Mouse (Mus musculus) myocyte (in vitro differentiated cells): ENCODE data around the gene Aox2. TPM values are rescaled to one million over a fixed set of nuclear protein-coding genes. Genes with fewer than 3 reads are reported as not detected.

Source experiments
- H3K27me3 ChIP-seq: one replicate; pipeline ENCODE4 v1.6.1; 2011; ENCODE audit not compliant: control insufficient read depth, insufficient read depth, insufficient read length
- H3K36me3 ChIP-seq: one replicate; pipeline ENCODE4 v1.6.1; 2011; ENCODE audit not compliant: control insufficient read depth, insufficient read depth
- H3K4me2 ChIP-seq: one replicate; pipeline ENCODE4 v1.6.1; 2011; ENCODE audit warnings: low read depth, control low read depth
- H3K4me3 ChIP-seq: one replicate; pipeline ENCODE4 v1.5.1; 2011; ENCODE audit warnings: mild to moderate bottlenecking, control low read depth, moderate library complexity
- H3K79me2 ChIP-seq: one replicate; pipeline ENCODE4 v1.6.1; 2011; ENCODE audit not compliant: control insufficient read depth, insufficient read depth
- H3ac ChIP-seq: one replicate; pipeline ENCODE4 v1.6.1; 2011; ENCODE audit not compliant: control insufficient read depth, insufficient read length
- CEBPB ChIP-seq: IDR thresholded peaks from 2 replicates; pipeline ENCODE4 v1.6.1; 2011; ENCODE audit warnings: mild to moderate bottlenecking, moderate library complexity; ENCODE audit not compliant: poor library complexity, insufficient read depth, severe bottlenecking
- E2F4 ChIP-seq: IDR thresholded peaks from one replicate; pipeline ENCODE4 v1.6.1; 2011; ENCODE audit warnings: mild to moderate bottlenecking, control low read depth, moderate library complexity; ENCODE audit not compliant: insufficient read depth
- MAX ChIP-seq: IDR thresholded peaks from one replicate; pipeline ENCODE4 v1.6.1; 2011; ENCODE audit warnings: low read depth, mild to moderate bottlenecking, control low read depth
- MYOD1 ChIP-seq, 3 experiments: IDR thresholded peaks; one replicate each; pipeline ENCODE4 v1.6.1; 2011; ENCODE audit warnings: control low read depth in 2 of 3, low read depth in 2 of 3, mild to moderate bottlenecking in 2 of 3, moderate library complexity in 1 of 3; ENCODE audit not compliant: insufficient read length in 2 of 3, control insufficient read depth in 1 of 3
- MYOG ChIP-seq, 3 experiments: IDR thresholded peaks; one replicate each; pipeline ENCODE4 v1.6.1; 2011; ENCODE audit warnings: control low read depth in 2 of 3, low read depth in 2 of 3, mild to moderate bottlenecking in 2 of 3; ENCODE audit not compliant: insufficient read length in 2 of 3, control insufficient read depth in 1 of 3, insufficient read depth in 1 of 3
- POLR2A ChIP-seq: IDR thresholded peaks from one replicate; pipeline ENCODE4 v1.6.1; 2011; ENCODE audit warnings: low read depth, mild to moderate bottlenecking, control low read depth, moderate library complexity; ENCODE audit not compliant: insufficient read length
- POLR2AphosphoS2 ChIP-seq: IDR thresholded peaks from one replicate; pipeline ENCODE4 v1.6.1; 2011; ENCODE audit warnings: low read depth, control low read depth; ENCODE audit not compliant: insufficient read length
- REST ChIP-seq: IDR thresholded peaks from one replicate; pipeline ENCODE4 v1.6.1; 2011; ENCODE audit warnings: mild to moderate bottlenecking, control low read depth, moderate library complexity; ENCODE audit not compliant: insufficient read depth, insufficient read length
- SRF ChIP-seq: IDR thresholded peaks from one replicate; pipeline ENCODE4 v1.6.1; 2011; ENCODE audit warnings: low read depth; ENCODE audit not compliant: control insufficient read depth, insufficient read length
- TCF12 ChIP-seq: IDR thresholded peaks from one replicate; pipeline ENCODE4 v1.6.1; 2011; ENCODE audit warnings: mild to moderate bottlenecking, control low read depth; ENCODE audit not compliant: poor library complexity, insufficient read depth, severe bottlenecking
- TCF3 ChIP-seq: IDR thresholded peaks from one replicate; pipeline ENCODE4 v1.6.1; 2011; ENCODE audit warnings: low read depth, control low read depth; ENCODE audit not compliant: insufficient read length
- USF1 ChIP-seq: IDR thresholded peaks from one replicate; pipeline ENCODE4 v1.6.1; 2011; ENCODE audit warnings: low read depth, mild to moderate bottlenecking, control low read depth, moderate library complexity
- polyA plus RNA-seq: library from polyadenylated mRNA; unstranded; fragments of >200 nt; fragmentation: generic; extraction: Trizol; gene quantifications from one replicate; pipeline ENCODE4 v1.2.1, GENCODE M21; 2012; ENCODE audit warnings: missing spikeins

Aox2 gene
- polyA plus RNA-seq, 1 experiment = not detected

DNA sequence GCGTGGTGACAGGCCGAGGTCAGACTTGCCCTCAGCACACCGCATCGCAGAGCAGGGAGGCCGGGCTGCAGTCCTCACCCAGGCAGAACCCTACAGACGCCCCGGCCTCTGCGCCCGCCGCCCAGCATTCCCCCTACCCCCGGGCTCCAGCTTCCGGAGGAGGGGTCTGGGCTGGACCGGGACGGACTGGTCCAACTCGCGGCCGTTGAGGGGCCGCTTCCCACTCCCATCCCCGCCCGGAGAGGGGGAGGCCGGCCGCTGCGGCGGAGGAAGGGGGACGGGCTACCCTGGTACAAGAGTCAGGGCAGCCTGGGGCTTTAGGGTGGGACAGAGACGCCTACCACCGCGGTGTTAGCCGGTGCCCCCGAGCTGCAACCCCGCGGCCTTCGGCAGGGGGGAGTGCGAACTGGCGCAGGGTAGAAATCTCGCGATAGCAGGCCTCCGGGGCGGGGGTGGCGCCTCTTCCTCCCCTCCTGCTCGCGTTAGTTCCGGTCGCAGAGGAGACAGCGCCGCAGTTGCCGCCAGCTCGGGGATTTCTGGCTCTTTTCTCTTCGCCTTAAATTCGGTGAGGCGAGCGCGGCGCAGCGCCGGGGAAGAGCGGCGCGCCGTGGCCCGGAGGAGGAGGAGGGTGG lies 114.6 kb downstream of the Aox2 start, which contains the start of gene Bzw1:
Gene Bzw1, plus strand, starts transcription at position 247 of the 632 bp plus-strand sequence.
- Histone ChIP-seq H3K79me2 (peaks cover 59% of the 10 kb centered on the region), H3ac (peak within 1 kb of the TSS; percentile 37), H3K36me3 (peaks cover 29% of the 10 kb centered on the region), H3K4me2 (peak within 1 kb of the TSS; percentile 96), H3K27me3 (no peaks in the 10 kb centered on the region), H3K4me3 (peak within 1 kb of the TSS; percentile 97)
- TF ChIP-seq CEBPB (no peak), SRF (no peak), E2F4 (no peak), USF1 (no peak), MAX (no peak), POLR2A (peak; percentile 77), POLR2AphosphoS2 (peak; percentile 88), TCF12 (no peak), MYOG (IDR thresholded peaks at IDR 0.05; ENCODE audit: control insufficient read depth in 1 of 3, insufficient read depth in 1 of 3, insufficient read length in 2 of 3, low read depth in 2 of 3) (peak in 1 of 3 experiments; percentile 6), TCF3 (no peak), MYOD1 (IDR thresholded peaks at IDR 0.05; ENCODE audit: control insufficient read depth in 1 of 3, insufficient read length in 2 of 3, low read depth in 2 of 3) (no peak), REST (peak; percentile 28)

- peak overlapping the region; percentile 78 for H3K4me2 ChIP-seq
- no peaks in the 10 kb centered on the region for H3K27me3 ChIP-seq
- H3K4me3 ChIP-seq = peak overlapping the region; percentile 97
- peaks cover 36% of the 10 kb centered on the region for H3K36me3 ChIP-seq
- H3K79me2 ChIP-seq = peaks cover 59% of the 10 kb centered on the region
- TF ChIP-seq TCF12 (no peak), POLR2AphosphoS2 (no peak), E2F4 (no peak), REST (no peak), MYOD1 (IDR thresholded peaks at IDR 0.05; ENCODE audit: control insufficient read depth in 1 of 3, insufficient read length in 2 of 3, low read depth in 2 of 3) (peak in 1 of 3 experiments; percentile 2), SRF (no peak), MAX (no peak)
- peak overlapping the region; percentile 37 for H3ac ChIP-seq
Measured at GRCm38 (mm10) chr1:58393284-58394195, 115.4 kb downstream of the Aox2 start.

GRCm38 (mm10) chr1:58395341-58395740 lies 117.2 kb downstream of the Aox2 start:
- Histone ChIP-seq H3K36me3 (peaks cover 53% of the 10 kb centered on the region), H3K79me2 (peaks cover 59% of the 10 kb centered on the region)
- no peak for TF ChIP-seq SRF
- TF ChIP-seq CEBPB = no peak
- no peak for TF ChIP-seq USF1
- no peak for TF ChIP-seq TCF12
- TF ChIP-seq E2F4 = no peak
- no peak for TF ChIP-seq POLR2AphosphoS2
- TF ChIP-seq REST = no peak
- TF ChIP-seq POLR2A = no peak
- no peak for TF ChIP-seq MYOG (IDR thresholded peaks at IDR 0.05; ENCODE audit: control insufficient read depth in 1 of 3, insufficient read depth in 1 of 3, insufficient read length in 2 of 3, low read depth in 2 of 3)
- TF ChIP-seq MYOD1 (IDR thresholded peaks at IDR 0.05; ENCODE audit: control insufficient read depth in 1 of 3, insufficient read length in 2 of 3, low read depth in 2 of 3) = no peak
- TF ChIP-seq MAX = no peak
- TF ChIP-seq TCF3 = no peak

DNA sequence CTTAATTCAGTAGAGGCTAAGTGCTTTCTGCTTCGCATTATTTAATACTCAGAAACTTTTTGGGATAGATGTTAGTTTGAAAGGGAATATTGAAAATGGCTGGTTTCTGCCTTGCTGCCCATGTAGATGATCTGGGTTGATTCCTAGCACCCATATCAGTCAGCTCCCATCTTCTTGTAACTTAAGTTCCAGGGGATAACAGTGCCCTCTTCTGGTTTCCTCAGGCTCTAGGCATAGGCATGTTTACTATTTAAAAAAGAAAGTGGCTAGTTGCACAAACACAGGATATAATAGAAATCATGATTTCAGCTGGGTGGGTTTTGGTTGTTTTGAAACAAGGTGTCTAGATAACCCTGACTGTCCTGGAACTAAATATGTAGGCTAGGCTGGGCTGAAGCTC lies 118.1 kb downstream of the Aox2 start:
- Histone ChIP-seq H3K4me2 (no peak overlapping the region), H3ac (no peak overlapping the region), H3K36me3 (peaks cover 61% of the 10 kb centered on the region), H3K79me2 (peaks cover 55% of the 10 kb centered on the region), H3K27me3 (no peaks in the 10 kb centered on the region), H3K4me3 (no peak overlapping the region)
- no peak for TF ChIP-seq E2F4
- no peak for TF ChIP-seq POLR2AphosphoS2
- no peak for TF ChIP-seq SRF

More at GRCm38 (mm10) chr1:58395341-58395740, 117.2 kb downstream of the Aox2 start:
- no peak overlapping the region for H3ac ChIP-seq
- H3K4me3 ChIP-seq = no peak overlapping the region
- no peak overlapping the region for H3K4me2 ChIP-seq
- no peaks in the 10 kb centered on the region for H3K27me3 ChIP-seq

DNA sequence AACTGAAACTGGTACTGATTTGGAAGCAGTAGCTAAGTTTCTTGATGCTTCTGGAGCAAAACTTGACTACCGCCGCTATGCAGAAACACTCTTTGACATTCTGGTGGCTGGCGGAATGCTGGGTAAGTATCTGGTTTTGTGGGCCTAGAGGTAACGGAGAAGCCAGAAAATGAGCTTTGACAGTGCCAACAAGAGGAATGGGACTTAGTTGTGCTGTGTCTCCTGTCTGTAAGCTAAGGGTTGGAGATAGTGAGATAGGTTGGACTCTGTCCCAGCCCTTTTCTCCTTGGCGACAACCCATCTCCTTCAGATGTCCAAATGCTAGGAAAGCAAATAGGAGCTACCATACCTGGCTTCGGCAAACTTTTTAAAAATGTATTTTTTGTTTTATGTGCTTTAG lies 119.6 kb downstream of the Aox2 start:
- Histone ChIP-seq H3K27me3 (no peaks in the 10 kb centered on the region), H3K36me3 (peaks cover 77% of the 10 kb centered on the region), H3K79me2 (peaks cover 42% of the 10 kb centered on the region), H3ac (no peak overlapping the region), H3K4me3 (no peak overlapping the region), H3K4me2 (no peak overlapping the region)
- TF ChIP-seq USF1 (no peak), MYOD1 (IDR thresholded peaks at IDR 0.05; ENCODE audit: control insufficient read depth in 1 of 3, insufficient read length in 2 of 3, low read depth in 2 of 3) (no peak), REST (no peak), MYOG (IDR thresholded peaks at IDR 0.05; ENCODE audit: control insufficient read depth in 1 of 3, insufficient read depth in 1 of 3, insufficient read length in 2 of 3, low read depth in 2 of 3) (no peak), MAX (no peak), E2F4 (no peak), POLR2AphosphoS2 (no peak), CEBPB (no peak)
